Mouse (Mus musculus): ENCODE data around the gene Rpp30. TPM values are rescaled to one million over a fixed set of nuclear protein-coding genes. Genes with fewer than 3 reads are reported as not detected.

The Rpp30 gene
- 0.07 and 0.20 TPM in 2 replicates for polyA plus RNA-seq (2012; rRNA removed; ENCODE audit: low replicate concordance)

GRCm38 (mm10) chr19:36083262-36084225 lies at the start of gene Rpp30:
TSS of gene Rpp30 (plus strand) at chr19:36083716.

GRCm38 (mm10) chr19:36057231-36057811 lies 26.2 kb upstream of the Rpp30 start, which contains the start of gene Htr7:
TSS of gene Htr7 (minus strand) at chr19:36057507.

GRCm38 (mm10) chr19:36119783-36120471 lies 36.4 kb downstream of the Rpp30 start, which contains the start of gene Ankrd1:
TSS of gene Ankrd1 (minus strand) at chr19:36120099.

Other genes with a start within 250 kb of the Rpp30 start
- gene Htr7, start 26.2 kb upstream of the Rpp30 start, polyA plus RNA-seq (2012; rRNA removed; ENCODE audit: low replicate concordance): 0.64 TPM in 1 of 2 replicates, not detected in the other
- not detected in 2 replicates for gene Ankrd1, start 36.4 kb downstream of the Rpp30 start, polyA plus RNA-seq (2012; rRNA removed; ENCODE audit: low replicate concordance)